Mouse (Mus musculus): ENCODE measurements around the gene Dusp1. TPM values are rescaled to one million over a fixed set of nuclear protein-coding genes. Genes with fewer than 3 reads are reported as not detected.

Dusp1 gene
- total RNA-seq, 2 experiments from 2014 or later: 17.2 to 18.9 TPM

- intact Hi-C loops (cut with DNase I): no loop called here
- peak; percentile 71 for DNase-seq
These were observed 22.7 kb upstream of the Dusp1 start for GRCm38 (mm10) chr17:26584558-26585136.

DNA sequence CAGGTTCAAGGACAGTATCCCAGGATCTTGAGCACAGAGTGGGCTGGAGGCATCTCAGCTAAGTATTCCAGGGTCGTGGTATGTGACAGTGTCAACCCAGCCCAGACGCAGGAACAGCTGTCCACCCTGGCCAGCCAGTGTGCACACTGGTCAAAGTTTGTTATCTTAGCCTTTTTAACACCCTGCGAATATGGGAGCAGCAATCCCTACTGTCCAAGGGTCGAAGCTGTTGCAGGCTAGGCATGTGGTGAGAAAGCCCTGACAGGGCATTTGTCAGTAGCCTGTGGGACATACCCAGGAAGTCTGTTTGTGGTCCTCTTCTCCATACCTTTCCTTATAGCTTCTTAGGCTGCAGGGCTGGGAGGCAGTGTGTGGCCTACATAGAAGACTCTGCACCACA, 22.1 kb upstream of the Dusp1 start:
- intact Hi-C loops (cut with DNase I): no loop called here
- DNase-seq: no peak

- intact Hi-C loops (cut with DNase I): no loop called here
- no peak for DNase-seq
These were observed 21.7 kb upstream of the Dusp1 start for GRCm38 (mm10) chr17:26583606-26584005.

DNA sequence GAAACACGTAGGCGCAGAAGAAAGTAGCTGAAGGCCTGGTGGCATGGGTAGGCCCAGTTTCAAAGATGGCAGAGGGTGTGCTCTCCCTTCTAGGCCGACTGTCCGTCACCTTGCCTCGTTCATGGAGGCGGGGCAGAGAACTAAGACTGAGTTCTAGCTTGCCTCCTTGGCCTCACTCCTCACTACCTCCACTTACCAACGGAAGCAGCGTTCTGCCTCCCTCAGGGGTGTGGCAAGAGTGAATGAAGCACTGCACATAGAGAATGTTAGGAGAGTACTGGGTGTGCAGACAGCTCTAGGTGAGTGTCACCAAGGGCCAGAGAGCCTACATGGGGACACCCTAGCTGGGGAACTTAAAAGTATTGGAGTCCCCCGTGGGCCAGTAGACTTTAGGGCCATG, 21.1 kb upstream of the Dusp1 start:
- intact Hi-C loops (cut with DNase I): no loop called here
- no peak for DNase-seq

DNA sequence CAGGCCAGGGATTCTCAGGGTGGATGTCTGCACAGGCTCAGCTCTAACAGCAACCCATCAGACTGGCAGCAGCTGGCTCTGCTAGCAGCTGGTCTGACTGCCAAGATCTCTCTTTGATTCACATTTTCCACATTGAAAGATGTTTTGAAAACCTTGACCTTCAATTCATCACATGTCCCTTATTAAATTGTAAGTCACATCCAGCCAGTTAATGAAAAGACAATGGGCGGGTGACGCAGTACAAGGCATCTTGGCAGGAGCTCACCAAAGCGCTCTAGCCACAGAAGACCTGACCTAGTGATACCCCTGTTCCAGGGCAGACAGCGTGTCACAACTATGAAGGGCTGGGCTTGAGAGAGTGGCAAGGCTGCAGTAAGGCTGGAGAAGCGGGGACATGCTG, 20.4 kb upstream of the Dusp1 start:
- intact Hi-C loops (cut with DNase I): no loop called here
- DNase-seq: peak; percentile 22

DNA sequence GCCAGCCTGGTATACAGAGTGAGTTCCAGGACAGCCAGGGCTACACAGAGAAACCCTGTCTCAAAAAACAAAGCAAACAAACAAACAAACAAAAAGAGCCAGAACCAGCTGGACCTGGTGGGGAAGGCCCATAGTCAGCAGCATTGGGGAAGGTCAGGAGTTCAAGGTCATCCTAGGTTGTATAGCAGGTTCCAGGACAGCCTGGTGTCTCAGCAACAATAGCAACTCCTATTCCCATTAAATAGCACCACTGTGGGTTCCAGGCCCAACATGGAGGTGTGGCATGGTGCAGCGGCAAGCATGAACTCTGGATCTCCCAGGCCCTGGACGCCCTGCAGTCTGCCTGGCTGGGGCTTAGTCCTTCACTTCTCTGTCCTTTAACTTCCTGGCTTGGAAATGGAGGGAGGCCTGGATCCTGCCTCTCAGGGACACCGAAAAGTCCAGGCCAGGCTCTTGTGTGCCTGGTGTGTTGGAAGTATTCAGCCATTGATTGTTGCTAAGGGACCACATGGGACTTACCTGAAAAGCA, 19.0 kb upstream of the Dusp1 start:
- no peak for DNase-seq
- intact Hi-C loops (cut with DNase I): no loop called here

GRCm38 (mm10) chr17:26579396-26579795, 17.5 kb upstream of the Dusp1 start:
- intact Hi-C loops (cut with DNase I): no loop called here
- no peak for DNase-seq

- DNase-seq: no peak
- intact Hi-C loops (cut with DNase I): no loop called here
These were observed 16.8 kb upstream of the Dusp1 start for GRCm38 (mm10) chr17:26578771-26579170.

DNA sequence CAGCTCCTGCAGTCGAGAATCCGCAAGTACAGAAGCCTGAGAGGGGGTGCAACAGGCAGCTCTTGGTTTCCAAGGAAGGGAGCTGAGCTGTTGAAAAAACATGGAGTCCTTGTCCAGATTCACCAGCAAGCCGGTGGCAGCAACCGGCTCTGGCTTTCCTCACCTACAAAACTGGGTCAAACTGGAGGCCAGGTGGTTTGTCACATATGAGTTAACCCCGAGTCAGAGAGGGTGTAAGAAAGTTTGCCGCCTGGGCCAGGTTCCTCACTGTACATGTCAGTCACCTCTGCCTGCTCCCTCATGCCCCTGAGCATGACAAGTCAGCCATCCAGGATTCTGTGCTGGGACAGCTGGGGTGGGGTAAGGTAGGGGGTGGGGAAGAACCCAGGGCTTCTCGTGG, 16.2 kb upstream of the Dusp1 start:
- no peak for DNase-seq
- intact Hi-C loops (cut with DNase I): no loop called here

DNA sequence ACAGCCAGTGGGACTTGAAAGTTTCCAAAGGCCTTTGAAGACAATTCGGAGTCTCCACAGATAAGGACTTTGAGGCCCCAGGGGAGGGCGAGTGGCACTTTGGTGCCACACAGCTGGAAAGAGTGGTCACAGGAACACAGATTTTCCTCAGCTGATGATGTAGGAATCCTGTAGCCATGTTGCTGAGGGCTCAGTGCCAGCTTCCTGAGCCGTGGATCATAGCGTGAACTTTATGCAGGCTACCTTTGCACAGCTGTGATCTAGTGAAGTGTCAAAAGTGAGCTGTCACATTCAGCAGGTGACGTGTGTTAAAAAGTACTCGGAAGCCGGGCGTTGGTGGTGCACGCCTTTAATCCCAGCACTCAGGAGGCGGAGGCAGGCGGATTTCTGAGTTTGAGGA, 15.4 kb upstream of the Dusp1 start:
- intact Hi-C loops (cut with DNase I): no loop called here
- no peak for DNase-seq

- DNase-seq: no peak
- intact Hi-C loops (cut with DNase I): no loop called here
These were observed 14.9 kb upstream of the Dusp1 start for GRCm38 (mm10) chr17:26576833-26577232.

- no peak for DNase-seq
- intact Hi-C loops (cut with DNase I): no loop called here
These were observed 14.1 kb upstream of the Dusp1 start for GRCm38 (mm10) chr17:26575786-26576690.

- no peak for DNase-seq
- intact Hi-C loops (cut with DNase I): no loop called here
These were observed 12.8 kb upstream of the Dusp1 start for GRCm38 (mm10) chr17:26574701-26575100.

GRCm38 (mm10) chr17:26574118-26574517, 12.2 kb upstream of the Dusp1 start:
- intact Hi-C loops (cut with DNase I): no loop called here
- no peak for DNase-seq

DNA sequence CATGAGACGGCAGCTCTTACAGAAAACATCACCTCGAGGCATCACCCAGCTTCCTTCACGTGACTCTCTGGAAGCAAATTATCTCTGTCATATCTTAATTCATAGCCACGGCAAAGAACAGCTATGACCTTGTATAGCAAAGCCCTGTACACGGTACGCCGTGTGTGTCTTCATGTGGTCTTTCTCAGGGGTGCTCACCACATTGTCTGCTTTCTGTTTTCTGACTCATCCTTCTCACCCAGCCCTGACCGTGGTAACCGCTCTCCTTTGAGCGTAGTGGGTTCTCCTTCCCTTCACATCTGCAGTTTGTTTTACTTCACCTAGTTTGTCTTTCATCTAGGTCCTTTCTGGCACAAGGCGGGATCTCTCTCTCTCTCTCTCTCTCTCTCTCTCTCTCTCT, 10.3 kb upstream of the Dusp1 start:
- intact Hi-C loops (cut with DNase I): no loop called here

DNA sequence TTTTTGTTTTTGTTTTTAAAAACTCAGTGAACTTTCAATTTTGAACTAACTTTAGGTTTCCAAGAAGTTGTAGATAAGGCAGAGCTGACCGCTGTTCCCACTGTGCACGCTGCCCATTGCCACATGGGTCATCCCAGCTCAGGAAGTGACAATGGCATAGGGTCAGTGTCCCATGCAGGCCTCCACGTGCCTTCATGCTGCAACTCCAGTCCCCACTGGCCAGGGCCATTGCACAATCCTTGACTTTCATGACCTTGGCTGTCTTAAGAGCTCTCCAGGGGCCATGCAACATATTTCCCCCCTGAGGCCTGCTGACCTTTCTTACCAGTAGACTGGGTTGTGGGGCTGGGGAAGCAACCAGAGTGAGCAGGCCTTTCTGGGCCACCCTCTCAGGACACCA, 9.4 kb upstream of the Dusp1 start:
- no peak for DNase-seq
- intact Hi-C loops (cut with DNase I): no loop called here

More for the DNA sequence above, 10.3 kb upstream of the Dusp1 start:
- no peak for DNase-seq

DNA sequence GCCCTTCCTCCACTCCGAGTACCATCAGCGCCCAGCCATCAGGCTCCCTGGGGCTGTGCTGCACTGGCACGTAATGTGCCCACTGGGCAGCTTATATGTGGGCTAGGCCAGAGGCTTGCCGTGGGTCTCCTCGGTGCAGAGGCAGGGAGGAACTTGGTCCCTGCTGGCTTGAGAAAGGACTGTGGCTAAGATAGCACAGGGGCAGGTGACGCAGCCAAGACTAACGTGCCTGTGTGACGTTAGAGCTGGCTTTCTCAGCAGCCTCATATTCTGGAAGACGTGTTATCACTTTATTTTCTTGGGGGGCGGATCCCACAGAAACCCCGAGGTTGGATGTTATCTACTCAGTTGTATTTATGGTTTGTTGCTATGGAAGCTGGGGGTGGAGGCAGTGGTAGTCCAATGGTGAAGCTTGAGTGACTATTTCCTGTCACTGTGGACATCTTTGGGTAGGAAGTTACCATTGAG, 8.8 kb upstream of the Dusp1 start:
- intact Hi-C loops (cut with DNase I): no loop called here

GRCm38 (mm10) chr17:26569594-26570350, 7.8 kb upstream of the Dusp1 start:
- intact Hi-C loops (cut with DNase I): no loop called here
- DNase-seq: no peak

More for the DNA sequence above, 8.8 kb upstream of the Dusp1 start:
- DNase-seq: no peak

- intact Hi-C loops (cut with DNase I): no loop called here
- no peak for DNase-seq
These were observed 5.9 kb upstream of the Dusp1 start for GRCm38 (mm10) chr17:26567818-26568173.

DNA sequence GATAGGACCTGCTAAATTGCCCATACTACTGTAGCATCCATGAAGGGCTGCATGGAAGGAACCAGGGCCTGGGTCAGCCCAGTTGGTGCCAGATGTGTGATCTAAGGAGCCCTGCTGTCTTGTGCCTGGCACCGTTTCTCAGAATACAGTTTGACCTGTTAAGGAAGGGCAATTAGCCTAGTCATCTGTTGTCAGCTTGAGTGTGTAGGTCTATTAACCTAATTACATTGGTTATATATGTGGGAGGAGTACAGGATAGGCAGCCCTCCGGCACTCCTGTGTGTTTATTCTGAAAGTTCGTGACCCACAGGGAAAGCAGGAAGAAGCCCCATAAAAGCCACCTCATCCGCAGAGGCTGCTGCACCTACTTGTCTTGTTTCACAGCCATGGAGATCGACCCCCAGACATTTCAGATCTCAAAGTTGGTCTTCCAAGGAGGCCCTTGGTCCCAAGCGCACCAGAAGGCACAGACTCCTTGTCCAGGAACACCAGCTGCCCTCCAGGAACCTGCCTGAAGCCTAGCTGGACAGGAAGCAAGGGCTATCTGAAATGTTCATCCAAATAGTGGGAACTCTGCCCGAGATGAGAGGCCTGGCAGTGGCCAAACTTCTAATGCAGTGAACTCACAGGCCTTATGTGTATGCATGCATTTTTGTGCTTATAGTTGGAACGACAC, 5.4 kb upstream of the Dusp1 start:
- intact Hi-C loops (cut with DNase I): no loop called here
- no peak for DNase-seq

GRCm38 (mm10) chr17:26564439-26564838, 2.5 kb upstream of the Dusp1 start:
- DNase-seq: no peak
- intact Hi-C loops (cut with DNase I): no loop called here

Data from left cerebral cortex, postnatal 4 days (tissue).